Mouse (Mus musculus): ENCODE data around the gene Hoxa11.

- no peak for TF ChIP-seq CTCF (conservative IDR thresholded peaks at IDR 0.05; ENCODE audit: low read length)
- TF ChIP-seq NANOG (IDR thresholded peaks at IDR 0.05; ENCODE audit: borderline replicate concordance, low read length), result no peak
- TF ChIP-seq POU5F1 (IDR thresholded peaks at IDR 0.05; ENCODE audit: borderline replicate concordance, low read length), result no peak
Observed at GRCm38 (mm10) chr6:52227470-52228222, 18.0 kb downstream of the Hoxa11 start.

Measured in E14TG2a.4 (cell line).